Mouse (Mus musculus): Measurements from ENCODE around the gene Heyl.

Heyl gene

GRCm38 (mm10) chr4:123289038-123289437 is 55.7 kb downstream of the Heyl start:
- no peak for DNase-seq

- no peak for DNase-seq
Measured at GRCm38 (mm10) chr4:123292390-123292789, 59.0 kb downstream of the Heyl start.

- no peak for DNase-seq
Measured at GRCm38 (mm10) chr4:123292989-123293388, 59.6 kb downstream of the Heyl start.

- no peak for DNase-seq
Measured at GRCm38 (mm10) chr4:123293661-123294443, 60.5 kb downstream of the Heyl start.

- DNase-seq = peak in 1 of 2 experiments; percentile 25
Measured at GRCm38 (mm10) chr4:123295026-123295425, 61.7 kb downstream of the Heyl start.

GRCm38 (mm10) chr4:123295516-123296147 is 62.3 kb downstream of the Heyl start:
- DNase-seq = no peak

- DNase-seq = no peak
Measured at GRCm38 (mm10) chr4:123296148-123296534, 62.8 kb downstream of the Heyl start.

GRCm38 (mm10) chr4:123297195-123297960 is 64.0 kb downstream of the Heyl start:
- no peak for DNase-seq

GRCm38 (mm10) chr4:123298226-123298625 is 64.9 kb downstream of the Heyl start:
- no peak for DNase-seq

- peak; percentile 82 to 84 for DNase-seq
Measured at GRCm38 (mm10) chr4:123298980-123299670, 65.8 kb downstream of the Heyl start.

Measured in cerebellum, postnatal 14 days (tissue).